ENCODE assay signal across 9 mouse cellular contexts in the genomic region with DNA sequence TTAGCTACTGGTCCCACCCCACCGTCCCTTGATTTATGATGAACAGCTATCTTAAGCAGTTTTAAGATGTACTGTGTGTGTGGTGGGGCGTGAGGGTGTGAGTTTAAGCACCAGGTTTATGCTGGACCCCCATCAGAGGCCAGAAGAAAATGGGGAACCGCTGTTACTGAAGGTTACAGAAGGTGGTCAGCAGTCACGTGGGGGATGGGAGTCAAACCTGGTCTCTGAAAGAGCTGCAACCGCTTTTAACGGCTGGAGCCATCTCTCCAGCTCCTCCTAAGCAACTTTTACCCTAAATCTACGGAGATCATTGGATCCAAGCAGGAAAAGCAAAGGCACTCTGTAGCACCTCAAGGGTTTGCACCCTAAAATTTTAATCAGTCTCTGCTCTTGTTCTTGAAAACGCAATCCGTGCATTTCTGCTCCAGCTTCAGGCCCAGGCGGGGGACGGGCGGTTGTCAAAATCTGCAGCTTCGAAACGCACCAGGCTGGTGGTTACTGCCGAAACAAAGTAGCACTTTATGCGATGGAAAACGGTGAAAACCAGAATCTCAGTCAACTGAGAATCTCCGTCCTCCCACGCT. TPM values are rescaled to one million over a fixed set of nuclear protein-coding genes. Genes with fewer than 3 reads are reported as not detected.
A peak's percentile ranks its signal among the peaks of the same experiment; 100 is the strongest.
DNase-seq lines count a peak whose midpoint lies in the region; ATAC-seq and TF ChIP-seq lines count a peak whose summit lies in the region.
"Had no signal": no experiment of that assay in that cellular context is flagged by ENCODE, and none has a peak within 500 bp of the region (broad histone marks: within the 10 kb centered on the region; RNA-seq: fewer than 3 reads in every experiment).

No protein-coding gene starts in this region.

- H3K9ac ChIP-seq in heart, embryonic 15.5 days = peak overlapping the region; percentile 95
- H3K9ac ChIP-seq in liver, embryonic 15.5 days = peak overlapping the region; percentile 81

- no peaks in the 10 kb centered on the region for H3K36me3 ChIP-seq in heart, embryonic 15.5 days
- no peaks in the 10 kb centered on the region; the same call in 1 of the 2 replicates for H3K36me3 ChIP-seq in liver, embryonic 15.5 days (replicated peaks)
- no peaks in the 10 kb centered on the region for H3K36me3 ChIP-seq in small intestine, adult 2 months (ENCODE audit: control insufficient read depth, insufficient read depth, low read length)

- no peak for TF ChIP-seq POLR2A in small intestine, adult 2 months (IDR thresholded peaks at IDR 0.05; ENCODE audit: low read depth, low read length)

- DNase-seq in cerebellum, adult 11-12 months = peak; percentile 38
- no peak for DNase-seq in cerebellum, adult 9-10 months
- DNase-seq in right cerebral cortex, postnatal 14 days = peak; percentile 5
- DNase-seq in right cerebral cortex, postnatal 4 days = no peak
- DNase-seq in frontal cortex, adult 2 months (ENCODE audit: extremely low spot score in 1 of 2, low spot score in 1 of 2) = no peak

- ATAC-seq in heart, embryonic 15.5 days (replicated peaks; ENCODE audit: insufficient number of reproducible peaks, insufficient read depth, low FRiP score, low read depth) = peak; percentile 45
- ATAC-seq in liver, embryonic 15.5 days (ENCODE audit: insufficient read depth) = 0 out of 2 replicates have a peak, but pooled peaks have one; percentile 13

- peak overlapping the region; percentile 81 for H3K4me2 ChIP-seq in heart, embryonic 15.5 days
- peak overlapping the region; percentile 81 for H3K4me2 ChIP-seq in liver, embryonic 15.5 days

- TF ChIP-seq CTCF in small intestine, adult 2 months (IDR thresholded peaks at IDR 0.05; ENCODE audit: extremely low read depth, insufficient read length, insufficient replicate concordance, low read depth, low read length) = no peak

- peaks cover 18% of the 10 kb centered on the region for H3K4me1 ChIP-seq in heart, embryonic 15.5 days (replicated peaks)
- H3K4me1 ChIP-seq in liver, embryonic 15.5 days (replicated peaks) = peaks cover 23% of the 10 kb centered on the region
- H3K4me1 ChIP-seq in small intestine, adult 2 months (ENCODE audit: control insufficient read depth, insufficient read depth, insufficient read length, low read length) = peaks cover 2% of the 10 kb centered on the region; the same call in 1 of the 2 replicates

- H3K4me3 ChIP-seq in heart, embryonic 15.5 days = peak overlapping the region; percentile 99
- peak overlapping the region; percentile 92 for H3K4me3 ChIP-seq in liver, embryonic 15.5 days (replicated peaks)
- peak overlapping the region; percentile 93 for H3K4me3 ChIP-seq in small intestine, adult 2 months (ENCODE audit: low read depth, low read length)

- H3K9me3 ChIP-seq in heart, embryonic 15.5 days (replicated peaks) = no peaks in the 10 kb centered on the region
- H3K9me3 ChIP-seq in liver, embryonic 15.5 days (replicated peaks) = no peaks in the 10 kb centered on the region

- WGBS in heart, embryonic 15.5 days = 5% methylated on average over 19 of the region's 19 CpGs
- 5% methylated on average over 19 of the region's 19 CpGs for WGBS in liver, embryonic 15.5 days (ENCODE audit: insufficient replicate concordance)
- WGBS in small intestine, adult 2 months = 5% methylated on average over 19 of the region's 19 CpGs

- H3K27me3 ChIP-seq in heart, embryonic 15.5 days = no peaks in the 10 kb centered on the region
- H3K27me3 ChIP-seq in liver, embryonic 15.5 days = peaks cover 12% of the 10 kb centered on the region; the same call in 1 of the 2 replicates
- no peaks in the 10 kb centered on the region for H3K27me3 ChIP-seq in small intestine, adult 2 months (ENCODE audit: control insufficient read depth, insufficient read depth, low read length)

- H3K27ac ChIP-seq in heart, embryonic 15.5 days = peak overlapping the region; percentile 90
- H3K27ac ChIP-seq in liver, embryonic 15.5 days (replicated peaks) = peak overlapping the region; percentile 87
- H3K27ac ChIP-seq in small intestine, adult 2 months (ENCODE audit: insufficient read depth, low read depth, low read length) = no peak overlapping the region

RNA-seq across cellular contexts. Expression of gene Zc3h13, which starts 0.5 kb away (rescaled TPM):
- polyA plus RNA-seq in heart, embryonic 15.5 days (2015; fragmentation: Nextera tagmentation; extraction: Ambion mirVana) = 19.2 and 22.9 TPM in 2 replicates
- 11.9 TPM in 2 replicates for polyA plus RNA-seq in liver, embryonic 15.5 days (2015; fragmentation: Nextera tagmentation; extraction: Ambion mirVana)
- polyA plus RNA-seq in small intestine, adult 2 months (2012; rRNA removed) = 6.6 and 11.9 TPM in 2 replicates
- polyA plus RNA-seq in frontal cortex, adult 2 months (2012; rRNA removed) = 35.3 and 39.3 TPM in 2 replicates

RNA-seq across cellular contexts. Expression of gene Cpb2, which starts 41.6 kb away (rescaled TPM):
- polyA plus RNA-seq in heart, embryonic 15.5 days (2015; fragmentation: Nextera tagmentation; extraction: Ambion mirVana) = 0.11 and 0.80 TPM in 2 replicates
- polyA plus RNA-seq in liver, embryonic 15.5 days (2015; fragmentation: Nextera tagmentation; extraction: Ambion mirVana) = 134 and 143 TPM in 2 replicates
- polyA plus RNA-seq in small intestine, adult 2 months (2012; rRNA removed) = not detected in 2 replicates
- polyA plus RNA-seq in frontal cortex, adult 2 months (2012; rRNA removed) = not detected in 2 replicates
- polyA plus RNA-seq: gonadal fat pad, adult 2 months had no signal

Comparison
In these comparisons a context has a peak if more than half of its experiments do, and no peak if none do; other contexts are left out.
1. DNase-seq: peak in cerebellum, adult 11-12 months (single experiment) and right cerebral cortex, postnatal 14 days (single experiment); none in cerebellum, adult 9-10 months (single experiment), right cerebral cortex, postnatal 4 days (single experiment) and frontal cortex, adult 2 months (0 of 2).
2. RNA of gene Cpb2, which starts 41.6 kb away (polyA plus RNA-seq): 134 to 143 TPM in liver, embryonic 15.5 days; 0.11 to 0.80 TPM in heart, embryonic 15.5 days, not detected in small intestine, adult 2 months and not detected in frontal cortex, adult 2 months; every median in the first group is over 10 times any median in the second.
3. Peak in every context shown above with its lines, with median percentiles within 50 percentile points of each other: H3K4me3 ChIP-seq.